Mouse (Mus musculus) mouse embryonic stem cell (cell line): ENCODE results near the gene Pex26.

Source experiments
- in situ Hi-C, 2 experiments: fragments of 300-500 bp; cut with MboI; formaldehyde crosslinking; loops; 1 replicate in 1 of 2; 3 replicates in 1 of 2; pipeline ENCODE4 v1.14.3; 2019 to 2020; ENCODE audit warnings: low sequenced_read_pairs in 2 of 2, low pct_unique_long_range_greater_than_20kb in 1 of 2, mixed read lengths in 1 of 2; ENCODE audit not compliant: unreplicated experiment in 1 of 2

The Pex26 gene

DNA sequence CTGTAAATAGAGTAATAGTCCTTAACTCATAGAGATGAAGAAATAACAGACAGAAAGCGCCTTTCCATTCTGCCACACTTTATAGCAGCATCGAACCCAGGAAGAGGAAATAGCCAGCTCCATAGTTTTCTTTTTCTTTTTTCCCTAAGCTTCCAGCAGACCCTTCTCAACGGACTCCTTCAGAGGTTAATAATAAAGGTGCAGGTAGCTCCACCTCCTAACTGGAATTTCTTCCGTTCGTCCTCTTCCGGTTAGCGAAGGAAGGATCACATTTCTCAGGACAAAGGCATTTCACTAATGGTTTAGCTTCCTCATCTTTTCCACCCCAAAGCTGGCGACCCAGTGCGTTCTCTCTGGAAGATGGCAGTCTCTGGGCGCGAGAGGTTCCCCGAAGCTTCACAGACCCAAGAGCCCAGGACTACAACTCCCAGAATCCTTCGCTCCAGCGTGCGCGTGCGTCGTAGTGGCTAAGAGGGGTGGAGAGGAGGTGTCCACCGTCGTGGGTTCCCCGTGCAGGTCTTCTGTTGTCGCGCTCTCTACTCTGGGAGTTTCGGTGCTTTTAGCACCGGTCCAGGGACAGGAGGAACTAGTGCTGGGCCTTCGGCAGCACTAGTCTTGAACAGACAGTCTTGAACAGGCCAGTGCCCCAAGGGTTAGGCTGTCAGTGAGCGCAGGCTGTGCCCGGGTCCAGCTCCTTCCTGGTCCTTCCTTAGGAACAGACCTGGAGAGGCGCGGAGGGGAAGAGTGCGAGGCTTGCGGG is at the start of gene Pex26:
Pex26 (plus strand) TSS at position 254 of the 760 bp plus-strand sequence.
- in situ Hi-C loops = no loop called here

- in situ Hi-C loops = no loop called here
Measured at GRCm38 (mm10) chr6:121134249-121134648, 49.2 kb upstream of the Pex26 start.

- in situ Hi-C loops = no loop called here
Measured at GRCm38 (mm10) chr6:121134884-121135283, 48.6 kb upstream of the Pex26 start.

GRCm38 (mm10) chr6:121137222-121137621 is 46.2 kb upstream of the Pex26 start:
- in situ Hi-C loops = no loop called here

- in situ Hi-C loops = no loop called here
Measured at GRCm38 (mm10) chr6:121138338-121139040, 45.0 kb upstream of the Pex26 start.

DNA sequence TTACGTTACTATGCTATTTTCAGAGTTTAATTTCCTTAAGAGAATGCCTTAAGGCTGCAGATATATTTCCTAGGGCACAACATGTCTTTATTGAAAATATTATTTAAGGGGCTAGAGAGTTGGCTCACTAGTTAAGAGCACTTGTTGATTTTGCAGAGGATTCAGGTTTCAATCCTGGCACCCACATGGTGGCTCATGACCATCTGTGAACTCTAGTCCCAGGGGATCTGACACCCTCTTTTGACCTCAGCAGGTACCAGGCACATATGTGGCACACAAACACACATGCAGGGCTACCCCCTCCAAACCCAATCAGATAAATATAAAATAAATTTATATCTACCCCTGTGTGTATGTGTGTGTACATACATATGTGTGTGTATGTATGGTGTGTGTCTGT is 44.2 kb upstream of the Pex26 start:
- in situ Hi-C loops = no loop called here

GRCm38 (mm10) chr6:121142298-121142697 is 41.2 kb upstream of the Pex26 start:
- in situ Hi-C loops = no loop called here

DNA sequence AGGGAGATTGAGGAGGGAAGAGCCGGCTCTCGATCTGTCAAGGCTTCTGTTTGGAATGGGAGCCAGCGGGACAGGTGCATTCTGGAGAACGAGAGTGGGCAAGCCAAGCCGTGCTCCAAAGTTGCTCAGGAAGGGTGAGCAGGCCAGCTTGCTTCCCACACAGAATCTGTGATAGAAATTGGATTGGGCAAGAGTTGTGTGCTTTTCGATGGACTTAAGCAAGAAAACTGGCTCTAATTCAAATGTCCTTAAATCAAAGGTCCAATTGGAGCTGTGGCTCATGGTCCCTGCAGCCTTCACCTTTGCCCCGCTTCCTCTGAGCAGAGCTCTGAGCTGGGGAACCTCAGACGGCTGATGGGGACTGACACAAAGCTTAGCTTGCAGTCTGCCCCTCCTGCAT is 40.0 kb upstream of the Pex26 start:
- in situ Hi-C loops = no loop called here

DNA sequence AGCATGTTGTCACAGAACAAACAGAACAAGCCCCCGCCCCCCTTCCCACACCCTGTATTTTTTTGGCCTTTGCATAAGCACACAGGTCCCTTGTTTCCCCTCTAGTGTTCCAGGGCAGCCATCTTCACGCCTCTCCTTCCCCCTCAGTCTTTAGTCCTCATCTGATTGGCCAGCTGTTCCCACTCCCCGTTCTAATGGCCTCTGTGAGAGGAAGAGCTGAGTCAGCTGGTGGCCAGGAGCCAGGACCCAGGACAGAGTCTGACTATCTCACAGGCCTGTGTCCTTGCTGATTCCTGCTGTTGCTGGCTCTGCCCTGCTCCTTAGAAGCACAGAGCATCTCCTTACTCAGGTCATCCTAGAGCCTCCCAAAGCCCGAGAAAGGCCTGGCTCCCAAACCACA is 39.4 kb upstream of the Pex26 start:
- in situ Hi-C loops = no loop called here

DNA sequence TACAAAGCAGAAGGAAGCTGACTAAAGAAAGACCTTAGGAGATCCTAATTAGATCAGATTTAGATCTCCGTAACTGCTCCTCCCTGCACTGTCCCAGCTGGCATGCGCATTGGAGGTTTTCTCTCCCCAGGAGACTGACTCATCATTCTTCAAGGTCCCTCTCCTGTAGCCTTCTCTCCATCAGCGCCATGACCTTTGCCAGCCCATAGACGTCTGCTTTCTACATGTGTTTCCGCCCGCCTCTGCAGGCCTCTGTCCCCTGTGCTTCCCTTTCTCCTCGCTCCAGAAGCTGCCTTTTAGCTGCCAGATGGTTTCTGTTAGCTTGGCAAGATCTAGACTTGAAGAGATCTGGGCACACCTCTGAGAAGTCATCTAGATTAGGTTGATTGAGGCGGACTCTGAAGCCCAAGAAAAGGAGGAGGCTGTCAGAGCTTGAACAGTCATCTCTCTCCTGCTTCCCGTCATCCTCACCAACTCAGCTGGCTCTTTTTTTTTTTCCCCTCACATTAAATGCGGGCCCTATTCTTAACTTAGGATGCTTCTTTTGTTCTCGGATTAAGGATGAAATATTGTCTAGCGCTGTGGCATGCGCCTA is 38.4 kb upstream of the Pex26 start:
- in situ Hi-C loops = no loop called here

GRCm38 (mm10) chr6:121145906-121146305 is 37.6 kb upstream of the Pex26 start:
- in situ Hi-C loops = no loop called here

DNA sequence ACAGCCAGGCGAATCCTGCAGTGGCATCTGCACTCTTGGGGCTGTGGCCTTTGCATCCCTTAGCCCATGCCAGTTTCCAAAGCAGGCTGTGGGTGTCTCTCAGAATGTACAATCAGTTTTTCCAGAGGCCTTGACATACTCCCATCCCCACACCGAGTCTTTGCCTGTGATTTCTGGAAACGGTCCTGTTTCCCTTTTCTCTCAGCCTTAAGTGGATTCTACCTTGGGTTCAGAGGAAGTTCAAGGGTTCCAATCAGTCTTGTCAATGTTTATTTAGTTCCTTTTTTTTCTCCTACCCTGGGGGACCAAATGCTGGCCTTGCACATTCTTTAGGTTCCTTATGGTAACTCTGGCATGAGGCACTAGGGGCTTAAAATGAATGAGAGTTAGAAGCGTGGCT is 36.7 kb upstream of the Pex26 start:
- in situ Hi-C loops = no loop called here

GRCm38 (mm10) chr6:121148360-121148759 is 35.1 kb upstream of the Pex26 start:
- in situ Hi-C loops = no loop called here

- in situ Hi-C loops = no loop called here
Measured at GRCm38 (mm10) chr6:121149420-121149819, 34.0 kb upstream of the Pex26 start.

DNA sequence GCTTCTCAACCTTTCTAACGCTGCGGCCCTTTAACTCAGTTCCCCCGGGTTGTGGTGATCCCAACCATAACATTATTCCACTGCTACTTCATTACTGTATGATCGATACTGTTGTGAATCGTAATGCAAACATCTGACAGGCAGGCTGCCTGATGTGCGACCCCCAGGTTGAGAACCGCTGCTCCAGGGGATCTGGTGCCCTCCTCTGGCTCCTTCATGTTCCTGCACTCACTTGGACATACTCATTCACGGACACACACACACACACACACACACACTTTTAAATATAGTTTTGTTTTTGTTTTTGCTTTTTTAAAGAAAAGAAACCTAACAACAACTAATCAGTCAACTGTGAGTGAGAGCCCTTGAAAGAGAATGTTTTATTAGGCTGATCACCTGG is 33.3 kb upstream of the Pex26 start:
- in situ Hi-C loops = no loop called here

DNA sequence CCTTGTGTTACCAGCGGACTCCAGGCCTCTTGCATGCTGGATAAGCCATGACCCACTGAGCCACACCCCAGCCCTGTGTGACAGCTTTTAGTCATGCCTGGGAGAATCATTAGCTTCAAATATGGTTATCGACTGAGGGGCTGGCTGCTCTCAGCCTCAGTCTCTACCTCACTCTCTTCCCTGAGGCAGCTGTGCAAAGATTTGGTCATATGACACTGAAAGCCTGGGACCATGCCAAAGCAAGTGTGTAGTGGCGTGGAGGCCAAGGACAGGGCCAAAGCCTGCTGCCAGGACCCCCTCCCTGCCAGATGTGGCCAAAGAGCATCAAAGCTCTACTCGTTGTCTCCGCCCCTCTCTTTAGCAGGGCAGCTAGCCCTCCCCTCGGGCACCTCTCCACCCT is 31.7 kb upstream of the Pex26 start:
- in situ Hi-C loops = no loop called here

DNA sequence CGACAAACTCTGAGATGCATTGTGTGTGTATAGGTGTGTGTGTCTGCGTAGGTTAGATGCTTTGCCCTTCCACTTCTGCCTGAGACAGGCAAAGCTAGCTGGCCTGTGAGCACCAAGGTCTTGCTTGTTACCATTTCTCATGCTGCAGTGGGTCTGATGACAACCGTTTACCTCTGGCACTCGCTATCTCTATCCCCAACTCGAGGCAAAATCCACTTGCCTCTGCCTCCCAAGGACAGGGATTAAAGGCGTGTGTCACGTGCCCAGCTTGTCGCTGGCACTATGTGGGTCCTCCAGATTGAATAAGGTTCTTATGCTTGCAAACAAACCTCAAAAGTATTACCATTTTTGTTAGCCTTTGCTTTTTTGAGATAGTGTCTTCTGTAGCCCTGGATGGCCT is 30.3 kb upstream of the Pex26 start:
- in situ Hi-C loops = no loop called here

DNA sequence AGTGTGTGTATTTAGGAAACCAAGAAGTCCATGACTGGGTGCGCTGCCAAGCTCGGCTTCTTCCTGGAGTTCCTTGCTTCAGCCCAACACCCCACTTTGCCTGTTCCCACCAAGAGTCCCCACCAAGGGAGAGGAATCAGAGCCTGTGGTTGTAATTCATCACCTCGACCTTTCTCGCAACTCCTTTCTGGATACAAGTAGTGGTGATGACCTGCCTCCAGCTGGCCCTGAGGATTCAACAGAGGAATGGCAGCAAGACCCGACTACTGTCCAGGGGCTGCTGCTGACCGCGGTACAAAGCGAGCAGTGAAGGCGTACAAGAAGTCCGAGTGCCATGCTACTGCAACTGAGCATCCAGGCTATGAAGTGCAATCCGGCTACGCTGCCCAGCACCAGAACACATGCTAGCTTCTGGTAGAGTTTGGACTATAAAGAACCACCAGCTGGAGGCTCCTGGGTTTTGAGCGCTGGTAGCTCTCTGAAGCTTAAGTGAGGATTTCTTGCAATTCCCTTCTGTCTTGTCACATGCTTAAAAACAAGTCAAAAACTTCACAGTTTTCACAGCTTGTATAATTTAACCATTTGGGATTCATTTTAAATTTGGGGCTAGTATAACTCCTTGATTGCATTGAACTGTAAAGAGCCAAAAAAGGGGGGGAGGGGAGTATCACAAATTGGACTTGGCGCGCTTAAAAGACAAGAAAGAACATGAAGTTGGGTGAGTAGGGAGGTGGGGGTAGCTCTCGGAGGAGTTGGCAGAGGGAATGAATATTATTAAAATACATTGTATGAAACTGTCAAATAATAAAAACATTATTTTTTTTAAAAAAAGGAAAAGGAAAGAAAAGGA is 28.8 kb upstream of the Pex26 start:
- in situ Hi-C loops = no loop called here

DNA sequence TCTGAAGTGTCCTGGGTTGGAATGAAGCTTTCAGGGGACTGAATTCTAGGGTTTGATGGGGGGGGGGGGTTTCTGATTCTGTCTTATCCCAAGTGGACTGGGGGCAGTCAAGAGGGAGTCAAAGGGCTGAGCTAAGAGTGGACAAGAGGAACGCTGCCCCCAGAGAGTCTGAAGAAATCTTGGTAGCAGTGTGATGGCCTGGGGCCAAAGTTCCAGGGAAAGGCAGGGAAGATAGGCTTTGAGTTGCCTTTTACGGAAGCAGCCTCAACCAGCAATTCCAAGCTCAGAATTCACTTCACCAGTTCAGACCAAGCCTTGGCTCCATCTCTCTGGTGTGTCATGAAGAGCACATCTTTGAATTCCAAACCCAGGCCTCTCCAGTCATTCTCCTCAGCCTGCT is 27.4 kb upstream of the Pex26 start:
- in situ Hi-C loops = no loop called here
